Mouse (Mus musculus) lung, embryonic 15.5 days (tissue): ENCODE measurements around the gene Bcor. TPM values are rescaled to one million over a fixed set of nuclear protein-coding genes. Genes with fewer than 3 reads are reported as not detected.

Experiments
- ATAC-seq: fragments of 200-750 bp; cut with Nextera tagmentation; 2 replicates; pipeline ENCODE4 v1.8.0; 2017; ENCODE audit warnings: moderate number of reproducible peaks, borderline replicate concordance; ENCODE audit not compliant: low FRiP score, low TSS enrichment; ENCODE audit errors: extremely low read depth
- H3K27ac ChIP-seq: fragments of 300-500 bp; sonication (generic); 2 replicates; pipeline ENCODE4 v1.5.1; 2015; ENCODE audit warnings: moderate library complexity, mild to moderate bottlenecking, inconsistent platforms
- H3K27me3 ChIP-seq: fragments of 300-500 bp; sonication (generic); 2 replicates; pipeline ENCODE4 v1.6.1; 2015; ENCODE audit warnings: inconsistent platforms
- H3K36me3 ChIP-seq: fragments of 300-500 bp; sonication (generic); 2 replicates; pipeline ENCODE4 v1.6.1; 2015; ENCODE audit warnings: inconsistent platforms
- H3K4me1 ChIP-seq: fragments of 300-500 bp; sonication (generic); 2 replicates; pipeline ENCODE4 v1.6.1; 2015; ENCODE audit warnings: inconsistent platforms
- H3K4me2 ChIP-seq: fragments of 300-500 bp; sonication (generic); 2 replicates; pipeline ENCODE4 v1.6.1; 2015; ENCODE audit warnings: inconsistent platforms, mild to moderate bottlenecking, moderate library complexity
- H3K4me3 ChIP-seq: fragments of 300-500 bp; sonication (generic); 2 replicates; pipeline ENCODE4 v1.5.1; 2015; ENCODE audit warnings: mild to moderate bottlenecking, inconsistent platforms
- H3K9ac ChIP-seq: fragments of 300-500 bp; sonication (generic); 2 replicates; pipeline ENCODE4 v1.6.1; 2015; ENCODE audit warnings: inconsistent platforms
- H3K9me3 ChIP-seq: fragments of 300-500 bp; sonication (generic); 2 replicates; pipeline ENCODE4 v1.6.1; 2016; ENCODE audit warnings: inconsistent platforms
- WGBS: fragments of 180-500 bp; shearing (Covaris S2); methylation state at CpG from one replicate; pipeline ENCODE4 v1.1.7; 2015; 5-methylcytosine and 5-hydroxymethylcytosine counted together
- polyA plus RNA-seq: library from polyadenylated mRNA; unstranded; fragments of >200 nt; fragmentation: Nextera tagmentation; extraction: Ambion mirVana; gene quantifications from 2 replicates; pipeline ENCODE4 v1.2.1, GENCODE M21; 2015

The Bcor gene
- polyA plus RNA-seq, 1 experiment from 2014 or later = 20.8 TPM

DNA sequence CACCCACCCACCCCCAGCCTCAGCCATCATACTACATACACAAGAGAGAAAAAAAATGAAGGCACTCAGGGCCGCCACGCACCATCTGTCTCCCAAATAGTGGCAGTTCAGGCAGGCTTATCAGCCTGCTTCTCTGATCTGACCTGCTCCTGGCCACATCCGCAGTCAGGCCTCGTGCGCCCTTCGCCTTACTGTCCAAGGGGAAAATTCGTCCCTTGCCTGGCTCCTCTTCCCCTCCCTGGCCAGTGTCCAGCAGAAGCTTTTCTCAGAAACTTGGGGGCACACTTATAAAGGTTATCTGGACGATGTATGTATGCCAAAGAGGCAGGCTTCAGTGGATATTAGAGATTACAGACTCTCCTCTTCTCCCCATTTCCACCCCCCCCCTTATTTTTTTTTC, 163.7 kb downstream of the Bcor start:
- no peak overlapping the region for H3K27ac ChIP-seq
- H3K4me1 ChIP-seq = peaks cover 16% of the 10 kb centered on the region
- H3K4me2 ChIP-seq = no peak overlapping the region
- H3K36me3 ChIP-seq = no peaks in the 10 kb centered on the region
- no peaks in the 10 kb centered on the region for H3K9me3 ChIP-seq
- H3K9ac ChIP-seq = no peak overlapping the region
- H3K27me3 ChIP-seq = peaks cover 27% of the 10 kb centered on the region
- 49% methylated on average over 8 of the region's 8 CpGs for WGBS
- no peak overlapping the region for H3K4me3 ChIP-seq
- no peak for ATAC-seq

DNA sequence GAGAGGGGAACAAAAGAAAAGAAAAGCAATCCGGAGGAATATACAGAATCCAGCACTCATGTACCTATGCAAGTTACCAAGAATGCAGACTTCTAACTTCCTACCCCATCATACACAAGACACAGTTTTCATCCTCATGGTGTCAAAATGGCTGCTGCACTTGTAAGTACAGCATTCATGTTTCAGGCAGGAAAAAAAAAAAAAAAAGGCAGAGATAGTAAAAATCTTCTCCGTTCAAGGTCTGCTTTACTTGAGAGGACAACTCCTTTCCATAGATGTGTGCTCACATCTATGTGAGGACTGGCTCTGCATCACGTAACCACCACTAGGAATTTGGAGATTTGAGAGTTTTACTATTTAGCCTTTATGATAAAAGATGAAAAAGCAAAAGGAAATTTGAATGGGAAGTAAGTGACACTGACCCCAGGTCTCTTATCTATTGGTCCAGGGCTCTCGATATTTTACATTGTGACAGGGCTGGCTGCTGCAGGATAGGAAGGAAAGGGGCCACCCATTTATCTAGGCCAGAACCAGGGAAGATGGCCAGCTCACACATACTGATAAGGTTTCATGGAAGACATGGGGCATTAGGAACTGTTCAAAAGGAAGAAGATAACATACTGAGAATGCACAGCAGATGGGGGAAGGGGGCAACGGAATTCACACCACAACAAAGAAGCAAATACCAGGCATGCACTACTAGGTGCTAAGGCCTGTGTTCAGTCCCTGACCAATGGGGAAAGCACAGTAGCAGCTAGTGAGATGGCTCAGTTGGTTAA, 166.3 kb downstream of the Bcor start:
- peaks cover 1% of the 10 kb centered on the region; the same call in 1 of the 2 replicates for H3K27me3 ChIP-seq
- H3K36me3 ChIP-seq = no peaks in the 10 kb centered on the region
- H3K4me1 ChIP-seq = peaks cover 6% of the 10 kb centered on the region; the same call in 1 of the 2 replicates
- no peak overlapping the region for H3K4me2 ChIP-seq
- 61% methylated on average over 5 of the region's 5 CpGs for WGBS
- H3K9me3 ChIP-seq = no peaks in the 10 kb centered on the region
- no peak for ATAC-seq
- H3K9ac ChIP-seq = no peak overlapping the region
- no peak overlapping the region for H3K4me3 ChIP-seq
- no peak overlapping the region for H3K27ac ChIP-seq

DNA sequence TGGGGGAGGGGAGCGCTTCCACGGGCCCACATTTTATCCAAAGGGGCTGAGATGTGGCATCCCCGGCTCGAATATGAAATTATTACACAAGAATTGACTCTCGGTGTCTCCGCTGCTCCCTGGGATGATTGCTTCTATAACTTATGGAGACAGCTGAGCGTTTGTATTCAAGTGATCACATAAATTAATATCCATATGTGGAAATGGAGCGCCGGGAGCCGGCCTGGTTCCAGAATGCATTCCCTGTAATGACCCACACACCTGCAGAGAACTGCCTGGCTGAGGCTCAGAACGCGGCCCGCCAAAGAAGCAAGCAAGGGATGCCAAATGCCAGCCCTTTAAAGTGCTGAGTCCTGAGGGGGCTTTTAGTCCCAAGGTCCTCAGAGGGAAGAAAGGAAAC, 170.7 kb downstream of the Bcor start:
- H3K9me3 ChIP-seq = no peaks in the 10 kb centered on the region
- no peak overlapping the region for H3K4me3 ChIP-seq
- H3K27me3 ChIP-seq = no peaks in the 10 kb centered on the region
- H3K9ac ChIP-seq = no peak overlapping the region
- H3K4me2 ChIP-seq = no peak overlapping the region
- WGBS = 87% methylated on average over 13 of the region's 13 CpGs
- H3K36me3 ChIP-seq = no peaks in the 10 kb centered on the region
- H3K27ac ChIP-seq = no peak overlapping the region
- H3K4me1 ChIP-seq = no peaks in the 10 kb centered on the region
- no peak for ATAC-seq

DNA sequence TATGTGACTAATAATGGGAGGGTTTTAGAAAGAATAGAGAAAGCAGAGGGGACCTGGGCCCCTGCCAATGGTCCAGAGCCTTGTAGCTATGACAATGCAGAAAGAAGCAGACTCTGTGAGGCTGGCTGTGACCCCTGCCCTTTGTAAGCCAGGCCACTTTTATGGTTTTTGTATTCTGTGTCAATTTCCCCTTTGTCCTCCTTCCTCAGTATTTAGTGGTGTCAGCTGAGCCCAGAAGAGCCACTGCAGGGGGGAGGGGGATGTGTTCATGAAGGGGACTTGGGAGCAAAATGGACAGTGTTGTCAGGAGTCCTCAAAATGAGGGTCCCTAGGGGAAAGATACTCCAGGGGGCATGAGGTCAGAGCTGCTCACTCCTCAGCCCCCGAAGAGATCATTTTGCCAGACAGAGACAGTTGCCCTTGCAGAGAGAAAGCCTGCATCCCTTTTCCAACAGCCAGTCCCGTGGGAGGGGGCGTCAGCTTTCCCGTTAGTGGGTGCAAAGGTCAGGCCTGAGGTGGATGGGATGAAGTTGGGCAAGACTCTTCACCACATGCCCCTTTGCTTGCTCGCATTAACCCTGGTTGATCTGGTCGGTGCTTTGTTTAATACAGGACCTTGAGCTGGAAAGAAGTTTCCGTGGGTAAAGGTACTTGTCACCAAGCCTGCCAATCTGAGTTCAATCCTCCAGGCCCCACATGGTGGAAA, 171.8 kb downstream of the Bcor start:
- no peaks in the 10 kb centered on the region for H3K9me3 ChIP-seq
- H3K27me3 ChIP-seq = no peaks in the 10 kb centered on the region
- H3K4me2 ChIP-seq = no peak overlapping the region
- H3K36me3 ChIP-seq = no peaks in the 10 kb centered on the region
- H3K27ac ChIP-seq = no peak overlapping the region
- H3K9ac ChIP-seq = no peak overlapping the region
- no peak overlapping the region for H3K4me3 ChIP-seq
- no peaks in the 10 kb centered on the region for H3K4me1 ChIP-seq
- no peak for ATAC-seq
- 63% methylated on average over 7 of the region's 7 CpGs for WGBS

DNA sequence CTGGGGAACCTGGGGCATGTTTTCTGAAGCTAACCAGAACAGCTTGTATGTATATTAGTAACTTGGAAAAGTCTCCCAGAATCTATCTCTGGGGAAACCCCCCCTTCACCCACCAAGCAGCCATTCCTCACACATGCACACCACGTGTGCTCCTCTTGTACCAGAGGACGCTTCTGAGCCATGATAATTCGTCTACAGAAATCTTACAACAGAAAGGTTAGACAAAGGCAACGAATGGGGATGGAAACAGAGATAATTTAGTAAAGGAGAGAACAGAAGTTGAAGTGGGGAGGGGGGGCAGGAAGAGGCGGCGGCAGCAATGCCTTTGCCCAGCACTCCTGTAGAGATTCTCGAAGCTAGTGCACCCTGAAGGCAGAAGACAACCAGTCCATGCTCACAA, 172.6 kb downstream of the Bcor start:
- H3K4me2 ChIP-seq = no peak overlapping the region
- no peaks in the 10 kb centered on the region for H3K36me3 ChIP-seq
- no peak overlapping the region for H3K9ac ChIP-seq
- WGBS = 64% methylated on average over 7 of the region's 7 CpGs
- no peaks in the 10 kb centered on the region for H3K9me3 ChIP-seq
- no peak overlapping the region for H3K27ac ChIP-seq
- no peaks in the 10 kb centered on the region for H3K27me3 ChIP-seq
- no peaks in the 10 kb centered on the region for H3K4me1 ChIP-seq
- no peak overlapping the region for H3K4me3 ChIP-seq
- no peak for ATAC-seq
